In the genomic region with DNA sequence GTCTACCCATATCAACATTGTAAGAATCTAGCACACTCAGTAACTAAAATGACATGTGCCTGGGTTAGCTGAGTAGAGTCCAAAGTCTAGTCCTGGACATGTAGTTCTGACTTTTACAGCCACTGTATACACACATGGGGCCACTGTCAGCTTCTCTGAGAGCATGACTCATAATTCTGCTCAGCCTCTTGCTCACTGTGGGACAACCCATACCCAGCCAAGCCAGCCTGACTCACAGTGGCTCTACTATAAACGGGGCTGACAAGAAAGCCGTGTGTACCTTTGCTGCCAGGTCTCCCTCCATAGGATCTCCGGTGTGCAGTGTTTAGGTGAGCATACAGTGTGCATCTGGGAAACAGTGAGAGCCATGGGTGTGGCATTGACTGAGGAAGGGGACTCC, we compare ENCODE assay signal across 24 mouse cellular contexts. TPM values are rescaled to one million over a fixed set of nuclear protein-coding genes. Genes with fewer than 3 reads are reported as not detected.
DNase-seq lines count a peak whose midpoint lies in the region; ATAC-seq and TF ChIP-seq lines count a peak whose summit lies in the region.
"Had no signal": no experiment of that assay in that cellular context is flagged by ENCODE, and none has a peak within 500 bp of the region (broad histone marks: within the 10 kb centered on the region; RNA-seq: fewer than 3 reads in every experiment).

No protein-coding gene starts in this region.

- no peaks in the 10 kb centered on the region for H3K27me3 ChIP-seq in intestine, embryonic 14.5 days (replicated peaks; ENCODE audit: control insufficient read depth, insufficient read depth, low read length)
- H3K27me3 ChIP-seq in stomach, postnatal 0 days (ENCODE audit: control insufficient read depth, insufficient read depth, low read length): no peaks in the 10 kb centered on the region
- H3K27me3 ChIP-seq: heart, embryonic 12.5 days; neural tube, embryonic 13.5 days had no signal

- no peaks in the 10 kb centered on the region for H3K9me3 ChIP-seq in intestine, embryonic 14.5 days (ENCODE audit: control insufficient read depth, low read length)
- H3K9me3 ChIP-seq in stomach, postnatal 0 days (ENCODE audit: control insufficient read depth, low read length): no peaks in the 10 kb centered on the region
- H3K9me3 ChIP-seq: neural tube, embryonic 13.5 days had no signal

- no peak for TF ChIP-seq POLR2A in lung, adult 2 months (IDR thresholded peaks at IDR 0.05; ENCODE audit: borderline replicate concordance, extremely low read depth, low read depth, low read length)

- no peak overlapping the region for H3K9ac ChIP-seq in intestine, embryonic 14.5 days (ENCODE audit: low read length)
- no peak overlapping the region for H3K9ac ChIP-seq in stomach, postnatal 0 days (ENCODE audit: low read length)
- H3K9ac ChIP-seq: heart, embryonic 12.5 days; neural tube, embryonic 13.5 days had no signal

- no peak for TF ChIP-seq EP300 in stomach, postnatal 0 days (optimal IDR thresholded peaks at IDR 0.05)

- H3K4me3 ChIP-seq in intestine, embryonic 14.5 days (ENCODE audit: low read depth, low read length): no peak overlapping the region
- no peak overlapping the region for H3K4me3 ChIP-seq in stomach, postnatal 0 days (ENCODE audit: low read depth, low read length)
- H3K4me3 ChIP-seq in lung, adult 2 months (replicated peaks; ENCODE audit: extremely low read depth, low read depth, low read length): no peak overlapping the region
- H3K4me3 ChIP-seq: heart, embryonic 12.5 days; neural tube, embryonic 13.5 days had no signal

- no peak overlapping the region for H3K4me2 ChIP-seq in intestine, embryonic 14.5 days (ENCODE audit: low read length)
- H3K4me2 ChIP-seq in stomach, postnatal 0 days (replicated peaks; ENCODE audit: low read depth): no peak overlapping the region
- H3K4me2 ChIP-seq: heart, embryonic 12.5 days; neural tube, embryonic 13.5 days had no signal

- no peak for TF ChIP-seq CTCF in stomach, postnatal 0 days (IDR thresholded peaks at IDR 0.05; ENCODE audit: low read depth)
- no peak for TF ChIP-seq CTCF in lung, adult 2 months (IDR thresholded peaks at IDR 0.05; ENCODE audit: insufficient read depth, low read length)

- peak; percentile 45 for DNase-seq in urinary bladder, postnatal 14 days (ENCODE audit: low spot score)
- DNase-seq in urinary bladder, postnatal 10 days (ENCODE audit: low spot score): no peak
- DNase-seq in adrenal gland, adult 2 months: peak; percentile 64
- DNase-seq in intestine, embryonic 14.5 days (ENCODE audit: low spot score): no peak
- peak; percentile 72 for DNase-seq in stomach, postnatal 0 days (ENCODE audit: low spot score)
- no peak for DNase-seq in cerebellum, postnatal 4 days (ENCODE audit: low spot score in 2 of 2)
- no peak for DNase-seq in spleen, adult 18-20 months
- no peak for DNase-seq in lung, adult 2 months
- DNase-seq: cerebellum, postnatal 14 days; heart, postnatal 4 days; kidney, postnatal 4 days; lung, postnatal 10 days; thymus, postnatal 4 days had no signal

- 0 out of 2 replicates have a peak overlapping the region, but pooled peaks have one; percentile 33 for H3K27ac ChIP-seq in intestine, embryonic 14.5 days (ENCODE audit: low read depth)
- peak overlapping the region; percentile 25; the same call in 1 of the 2 replicates for H3K27ac ChIP-seq in stomach, postnatal 0 days (replicated peaks)
- H3K27ac ChIP-seq: neural tube, embryonic 13.5 days had no signal

- peaks cover 3% of the 10 kb centered on the region; the same call in 1 of the 2 replicates for H3K4me1 ChIP-seq in intestine, embryonic 14.5 days (replicated peaks; ENCODE audit: control insufficient read depth, insufficient read depth, low read length)
- H3K4me1 ChIP-seq in stomach, postnatal 0 days (replicated peaks; ENCODE audit: control insufficient read depth, insufficient read depth): no peaks in the 10 kb centered on the region
- H3K4me1 ChIP-seq in lung, adult 2 months (ENCODE audit: control insufficient read depth, insufficient read depth, low read length): no peaks in the 10 kb centered on the region
- H3K4me1 ChIP-seq: heart, embryonic 12.5 days; neural tube, embryonic 13.5 days had no signal

- 64% methylated on average over 3 of the region's 3 CpGs for WGBS in intestine, embryonic 14.5 days
- whole genome bisulfite sequencing in stomach, postnatal 0 days: 47% methylated on average over 3 of the region's 3 CpGs
- 59% methylated on average over 3 of the region's 3 CpGs for WGBS in lung, adult 2 months

- no peaks in the 10 kb centered on the region for H3K36me3 ChIP-seq in intestine, embryonic 14.5 days (ENCODE audit: control insufficient read depth, insufficient read depth, low read length)
- no peaks in the 10 kb centered on the region for H3K36me3 ChIP-seq in stomach, postnatal 0 days (ENCODE audit: control insufficient read depth, insufficient read depth, low read length)
- H3K36me3 ChIP-seq: heart, embryonic 12.5 days; neural tube, embryonic 13.5 days had no signal

- ATAC-seq in intestine, embryonic 14.5 days (replicated peaks; ENCODE audit: low FRiP score, low TSS enrichment, low read depth): peak; percentile 99
- peak; percentile 100 for ATAC-seq in stomach, postnatal 0 days (ENCODE audit: low FRiP score, low TSS enrichment)

RNA-seq across cellular contexts. Expression of a gene that starts 19.2 kb away (rescaled TPM):
- not detected for total RNA-seq in adrenal gland, adult 2 months (2021)
- not detected in 2 replicates for polyA plus RNA-seq in adrenal gland, adult 2 months (2012; rRNA removed)
- polyA plus RNA-seq in intestine, embryonic 14.5 days (2014; fragmentation: Nextera tagmentation; extraction: Ambion mirVana): 16.8 and 18.9 TPM in 2 replicates
- 0.51 and 0.63 TPM in 2 replicates for polyA plus RNA-seq in stomach, postnatal 0 days (2015; fragmentation: Nextera tagmentation; extraction: Ambion mirVana)
- 0.12 TPM in 1 of 2 replicates, not detected in the other for polyA plus RNA-seq in lung, adult 2 months (2012; rRNA removed)
- total RNA-seq: adrenal gland, adult 18-20 months; gastrocnemius, postnatal 4 days; heart, postnatal 4 days; layer of hippocampus, postnatal 25 days; left cerebral cortex, postnatal 25 days; liver, adult 2 months; megakaryocyte-erythroid progenitor cell, adult 5-6 weeks had no signal
- polyA plus RNA-seq: embryonic facial prominence, embryonic 11.5 days; frontal cortex, adult 2 months; heart, embryonic 12.5 days; neural tube, embryonic 13.5 days; testis, adult 2 months had no signal

RNA-seq across cellular contexts. Expression of a gene that starts 28.0 kb away (rescaled TPM):
- 1 to 10 TPM; 3.5 to 8.1 TPM for total RNA-seq in adrenal gland, adult 2 months (2021)
- polyA plus RNA-seq in adrenal gland, adult 2 months (2012; rRNA removed): 1.4 and 1.9 TPM in 2 replicates
- polyA plus RNA-seq in intestine, embryonic 14.5 days (2014; fragmentation: Nextera tagmentation; extraction: Ambion mirVana): 1.9 and 2.3 TPM in 2 replicates
- 4.4 TPM in 2 replicates for polyA plus RNA-seq in stomach, postnatal 0 days (2015; fragmentation: Nextera tagmentation; extraction: Ambion mirVana)
- polyA plus RNA-seq in lung, adult 2 months (2012; rRNA removed): 17.1 and 21.4 TPM in 2 replicates

Comparison
In these comparisons a context has a peak if more than half of its experiments do, and no peak if none do; other contexts are left out.
1. DNase-seq: peak in urinary bladder, postnatal 14 days (single experiment), adrenal gland, adult 2 months (single experiment) and stomach, postnatal 0 days (single experiment); none in urinary bladder, postnatal 10 days (single experiment), intestine, embryonic 14.5 days (single experiment), cerebellum, postnatal 4 days (0 of 2), spleen, adult 18-20 months (0 of 2) and lung, adult 2 months (single experiment).
2. RNA of a gene that starts 19.2 kb away (polyA plus RNA-seq): 16.8 to 18.9 TPM in intestine, embryonic 14.5 days; 0.51 to 0.63 TPM in stomach, postnatal 0 days, not detected in adrenal gland, adult 2 months and 0.12 TPM in lung, adult 2 months; every median in the first group is over 10 times any median in the second.